Mouse (Mus musculus) liver, embryonic 14.5 days (tissue): ENCODE results near the gene Oas1d. TPM values are rescaled to one million over a fixed set of nuclear protein-coding genes. Genes with fewer than 3 reads are reported as not detected.

Experiments used
- ATAC-seq: fragments of 200-750 bp; cut with Nextera tagmentation; 2 replicates; pipeline ENCODE4 v1.8.0; 2017; ENCODE audit warnings: moderate number of reproducible peaks, mild to moderate bottlenecking, moderate library complexity; ENCODE audit not compliant: insufficient read depth
- DNase-seq, 3 experiments: peaks; one replicate each; pipeline ENCODE4 v3.0.0-alpha.2; 2012 to 2013; ENCODE audit warnings: low read depth in 3 of 3, low spot score in 3 of 3
- H3K27ac ChIP-seq: fragments of 300-500 bp; sonication (generic); 2 replicates; pipeline ENCODE4 v1.5.1; 2014; ENCODE audit warnings: moderate library complexity, mild to moderate bottlenecking, control low read depth, inconsistent platforms
- H3K27me3 ChIP-seq: fragments of 300-500 bp; sonication (generic); 2 replicates; pipeline ENCODE4 v1.6.1; 2014; ENCODE audit warnings: mild to moderate bottlenecking, low read length, moderate library complexity; ENCODE audit not compliant: control insufficient read depth, insufficient read depth
- H3K36me3 ChIP-seq: fragments of 300-500 bp; sonication (generic); replicated peaks from 2 replicates; pipeline ENCODE4 v1.6.1; 2014; ENCODE audit warnings: low read depth; ENCODE audit not compliant: control insufficient read depth, insufficient read depth
- H3K4me1 ChIP-seq, 2 experiments: fragments of 200-500 bp in 1 of 2; fragments of 300-500 bp in 1 of 2; sonication (generic) in 1 of 2; replicated peaks; 2 replicates each; pipeline ENCODE4 v1.6.1; 2012 to 2014; ENCODE audit warnings: antibody characterized with exemption in 1 of 2, inconsistent platforms in 1 of 2, low read length in 1 of 2; ENCODE audit not compliant: control insufficient read depth in 2 of 2, insufficient read depth in 2 of 2
- H3K4me2 ChIP-seq: fragments of 300-500 bp; sonication (generic); 2 replicates; pipeline ENCODE4 v1.6.1; 2014; ENCODE audit warnings: low read depth, mild to moderate bottlenecking, control low read depth, moderate library complexity
- H3K4me3 ChIP-seq, 2 experiments: fragments of 200-500 bp in 1 of 2; fragments of 300-500 bp in 1 of 2; sonication (generic) in 1 of 2; 2 replicates each; pipeline ENCODE4 v1.5.1; 2012 to 2014; ENCODE audit warnings: low read depth in 2 of 2, low read length in 2 of 2, mild to moderate bottlenecking in 2 of 2, control low read depth in 1 of 2, inconsistent platforms in 1 of 2, moderate library complexity in 1 of 2; ENCODE audit not compliant: insufficient read depth in 1 of 2
- H3K9ac ChIP-seq: fragments of 300-500 bp; sonication (generic); replicated peaks from 2 replicates; pipeline ENCODE4 v1.6.1; 2014; ENCODE audit warnings: mild to moderate bottlenecking, control low read depth, moderate library complexity
- H3K9me3 ChIP-seq: fragments of 300-500 bp; sonication (generic); 2 replicates; pipeline ENCODE4 v1.6.1; 2016; ENCODE audit warnings: low read length, mixed read lengths; ENCODE audit not compliant: control insufficient read depth
- CTCF ChIP-seq: IDR thresholded peaks from 2 replicates; pipeline ENCODE4 v1.5.1; 2016; ENCODE audit warnings: antibody characterized with exemption, low read depth, control low read depth
- EP300 ChIP-seq: IDR thresholded peaks from 2 replicates; pipeline ENCODE4 v1.6.1; 2016; ENCODE audit warnings: antibody characterized with exemption, low read depth
- WGBS: fragments of 180-500 bp; shearing (Covaris S2); extraction: QIAGEN DNeasy Blood & Tissue Kit; methylation state at CpG from one replicate; pipeline ENCODE4 v1.1.7; 2014; ENCODE audit not compliant: insufficient replicate concordance; 5-methylcytosine and 5-hydroxymethylcytosine counted together
- polyA plus RNA-seq, 2 experiments: library from polyadenylated mRNA; depleted of rRNA in 1 of 2; stranded (reverse) in 1 of 2; unstranded in 1 of 2; fragments of >200 nt; fragmentation: Nextera tagmentation in 1 of 2; extraction: Ambion mirVana in 1 of 2; gene quantifications; 2 replicates each; pipeline versions ENCODE4 v1.2.1 to v1.2.3; 2012 to 2014

The Oas1d gene
- polyA plus RNA-seq, 2 experiments: not detected

DNA sequence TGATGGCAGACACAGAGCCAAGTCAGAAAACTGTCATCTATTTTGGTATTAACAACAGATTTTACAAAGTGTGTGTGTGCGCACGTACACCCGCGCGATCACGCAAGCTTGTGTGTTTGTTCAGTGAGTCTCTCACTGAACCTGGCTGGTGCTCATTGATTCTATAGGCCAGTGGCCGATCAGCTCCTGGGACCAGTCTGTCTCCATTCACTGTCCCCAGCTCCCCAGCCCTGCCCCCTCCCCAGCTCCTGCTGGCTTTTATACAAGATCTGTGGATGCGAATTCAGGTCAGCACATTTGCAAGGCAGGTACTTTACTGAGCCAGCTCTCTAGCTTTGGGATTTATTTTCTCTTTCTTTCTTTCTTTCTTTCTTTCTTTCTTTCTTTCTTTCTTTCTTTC is 54.5 kb downstream of the Oas1d start:
- 79% methylated on average over 8 of the region's 8 CpGs for WGBS
- H3K4me1 ChIP-seq: no peaks in the 10 kb centered on the region
- H3K9ac ChIP-seq: no peak overlapping the region
- H3K27ac ChIP-seq: no peak overlapping the region
- H3K36me3 ChIP-seq: no peaks in the 10 kb centered on the region
- H3K4me3 ChIP-seq: no peak overlapping the region
- ATAC-seq (no peak), DNase-seq (no peak)
- H3K9me3 ChIP-seq: no peaks in the 10 kb centered on the region
- H3K27me3 ChIP-seq: no peaks in the 10 kb centered on the region
- TF ChIP-seq CTCF: no peak
- TF ChIP-seq EP300: no peak
- no peak overlapping the region for H3K4me2 ChIP-seq

DNA sequence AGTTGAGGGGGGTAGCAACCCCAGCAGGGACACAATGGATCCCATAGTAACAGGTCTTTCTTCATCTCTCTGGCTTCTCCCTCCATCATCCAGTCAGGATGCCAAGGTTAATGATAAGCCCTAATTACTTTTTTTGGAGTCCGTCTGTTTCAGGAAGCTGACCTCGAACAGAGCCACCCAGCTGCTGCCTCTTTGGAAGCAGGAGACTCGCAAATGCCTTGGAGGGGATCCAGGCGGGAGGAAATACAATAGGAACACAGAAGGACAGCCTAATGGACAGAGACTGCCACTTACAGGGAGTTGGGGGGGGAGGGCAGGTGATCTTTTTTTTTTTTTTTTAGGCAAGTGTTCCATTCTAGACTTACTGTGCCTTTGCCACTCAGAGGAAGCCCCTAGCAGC is 55.4 kb downstream of the Oas1d start:
- Histone ChIP-seq H3K36me3 (no peaks in the 10 kb centered on the region), H3K9ac (no peak overlapping the region), H3K27ac (no peak overlapping the region), H3K4me3 (no peak overlapping the region), H3K4me1 (no peaks in the 10 kb centered on the region), H3K27me3 (no peaks in the 10 kb centered on the region), H3K9me3 (no peaks in the 10 kb centered on the region), H3K4me2 (no peak overlapping the region)
- WGBS: 33% methylated on average over 4 of the region's 4 CpGs
- DNase-seq (no peak), ATAC-seq (no peak)
- TF ChIP-seq CTCF: no peak
- TF ChIP-seq EP300: no peak

Other genes starting within 250 kb of the Oas1d start
- gene Dtx1, start 202.6 kb upstream of the Oas1d start, polyA plus RNA-seq (2012; rRNA removed): 0.03 and 0.41 TPM in 2 replicates
- gene Dtx1, start 202.6 kb upstream of the Oas1d start, polyA plus RNA-seq (2014; fragmentation: Nextera tagmentation; extraction: Ambion mirVana): 0.05 TPM in 1 of 2 replicates, not detected in the other
- 0.81 and 1.1 TPM in 2 replicates for gene Oas2, start 164.7 kb upstream of the Oas1d start, polyA plus RNA-seq (2012; rRNA removed)
- gene Oas2, start 164.7 kb upstream of the Oas1d start, polyA plus RNA-seq (2014; fragmentation: Nextera tagmentation; extraction: Ambion mirVana): 0.47 and 0.54 TPM in 2 replicates
- gene Oas3, start 136.9 kb upstream of the Oas1d start, polyA plus RNA-seq (2012; rRNA removed): 0.18 and 0.31 TPM in 2 replicates
- gene Oas3, start 136.9 kb upstream of the Oas1d start, polyA plus RNA-seq (2014; fragmentation: Nextera tagmentation; extraction: Ambion mirVana): 0.03 and 0.23 TPM in 2 replicates
- gene Oas1e, start 119.0 kb upstream of the Oas1d start, polyA plus RNA-seq (2012; rRNA removed): not detected in 2 replicates
- gene Oas1e, start 119.0 kb upstream of the Oas1d start, polyA plus RNA-seq (2014; fragmentation: Nextera tagmentation; extraction: Ambion mirVana): not detected in 2 replicates
- 0.21 TPM in 2 replicates for gene Oas1c, start 102.0 kb upstream of the Oas1d start, polyA plus RNA-seq (2012; rRNA removed)
- 0.08 and 0.27 TPM in 2 replicates for gene Oas1c, start 102.0 kb upstream of the Oas1d start, polyA plus RNA-seq (2014; fragmentation: Nextera tagmentation; extraction: Ambion mirVana)
- not detected in 2 replicates for gene Oas1f, start 67.2 kb upstream of the Oas1d start, polyA plus RNA-seq (2012; rRNA removed)
- gene Oas1f, start 67.2 kb upstream of the Oas1d start, polyA plus RNA-seq (2014; fragmentation: Nextera tagmentation; extraction: Ambion mirVana): not detected in 2 replicates
- not detected in 2 replicates for gene Oas1h, start 53.1 kb upstream of the Oas1d start, polyA plus RNA-seq (2012; rRNA removed)
- gene Oas1h, start 53.1 kb upstream of the Oas1d start, polyA plus RNA-seq (2014; fragmentation: Nextera tagmentation; extraction: Ambion mirVana): not detected in 2 replicates
- gene Oas1g, start 26.9 kb upstream of the Oas1d start, polyA plus RNA-seq (2012; rRNA removed): 0.42 and 0.56 TPM in 2 replicates
- 0.46 and 0.66 TPM in 2 replicates for gene Oas1g, start 26.9 kb upstream of the Oas1d start, polyA plus RNA-seq (2014; fragmentation: Nextera tagmentation; extraction: Ambion mirVana)
- 1.6 and 1.7 TPM in 2 replicates for gene Oas1a, start 7.0 kb upstream of the Oas1d start, polyA plus RNA-seq (2012; rRNA removed)
- 2.2 and 2.4 TPM in 2 replicates for gene Oas1a, start 7.0 kb upstream of the Oas1d start, polyA plus RNA-seq (2014; fragmentation: Nextera tagmentation; extraction: Ambion mirVana)
- gene Rph3a, start 95.6 kb downstream of the Oas1d start, polyA plus RNA-seq (2012; rRNA removed): 0.03 TPM in 1 of 2 replicates, not detected in the other
- not detected in 2 replicates for gene Rph3a, start 95.6 kb downstream of the Oas1d start, polyA plus RNA-seq (2014; fragmentation: Nextera tagmentation; extraction: Ambion mirVana)